Comparison of ENCODE assay signal across 13 mouse cellular contexts in genomic region chr19:56326243-56326855, GRCm38 (mm10). TPM values are rescaled to one million over a fixed set of nuclear protein-coding genes. Genes with fewer than 3 reads are reported as not detected.
DNase-seq lines count a peak whose midpoint lies in the region; ATAC-seq lines count a peak whose summit lies in the region.
"Had no signal": no experiment of that assay in that cellular context is flagged by ENCODE, and none has a peak within 500 bp of the region (broad histone marks: within the 10 kb centered on the region; RNA-seq: fewer than 3 reads in every experiment).

No protein-coding gene starts in this region.

- H3K4me2 ChIP-seq in intestine, embryonic 14.5 days (ENCODE audit: low read length), result peak overlapping the region; percentile 13; the same call in 1 of the 2 replicates
- H3K4me2 ChIP-seq in intestine, embryonic 16.5 days (ENCODE audit: low read depth, low read length), result no peak overlapping the region
- H3K4me2 ChIP-seq in forebrain, embryonic 11.5 days (ENCODE audit: low read depth, low read length, severe bottlenecking), result no peak overlapping the region
- H3K4me2 ChIP-seq in neural tube, embryonic 13.5 days, result no peak overlapping the region

- no peak overlapping the region for H3K9ac ChIP-seq in intestine, embryonic 14.5 days (ENCODE audit: low read length)
- H3K9ac ChIP-seq in intestine, embryonic 16.5 days (ENCODE audit: low read depth, low read length), result no peak overlapping the region
- peak overlapping the region; percentile 37; the same call in 1 of the 2 replicates for H3K9ac ChIP-seq in forebrain, embryonic 11.5 days (ENCODE audit: low read length)
- H3K9ac ChIP-seq in neural tube, embryonic 13.5 days, result peak overlapping the region; percentile 34; the same call in 1 of the 2 replicates

- H3K36me3 ChIP-seq in intestine, embryonic 14.5 days (ENCODE audit: control insufficient read depth, insufficient read depth, low read length), result no peaks in the 10 kb centered on the region
- no peaks in the 10 kb centered on the region for H3K36me3 ChIP-seq in intestine, embryonic 16.5 days (ENCODE audit: control insufficient read depth, insufficient read depth, low read length)
- H3K36me3 ChIP-seq in forebrain, embryonic 11.5 days (ENCODE audit: control insufficient read depth, insufficient read depth, low read length), result no peaks in the 10 kb centered on the region
- no peaks in the 10 kb centered on the region for H3K36me3 ChIP-seq in limb, embryonic 10.5 days
- no peaks in the 10 kb centered on the region for H3K36me3 ChIP-seq in neural tube, embryonic 13.5 days

- WGBS in intestine, embryonic 14.5 days, result 63% methylated on average over 21 of the region's 21 CpGs
- WGBS in intestine, embryonic 16.5 days, result 67% methylated on average over 21 of the region's 21 CpGs
- WGBS in forebrain, embryonic 11.5 days, result 45% methylated on average over 21 of the region's 21 CpGs
- 80% methylated on average over 21 of the region's 21 CpGs for WGBS in limb, embryonic 10.5 days
- WGBS in neural tube, embryonic 13.5 days, result 45% methylated on average over 21 of the region's 21 CpGs

- no peak overlapping the region for H3K27ac ChIP-seq in intestine, embryonic 14.5 days (ENCODE audit: low read depth)
- no peak overlapping the region for H3K27ac ChIP-seq in intestine, embryonic 16.5 days (ENCODE audit: low read length)
- H3K27ac ChIP-seq in forebrain, embryonic 11.5 days (ENCODE audit: low read depth, low read length), result no peak overlapping the region
- 0 out of 2 replicates have a peak overlapping the region, but pooled peaks have one; percentile 38 for H3K27ac ChIP-seq in limb, embryonic 10.5 days
- no peak overlapping the region for H3K27ac ChIP-seq in neural tube, embryonic 13.5 days (replicated peaks)

- no peak for ATAC-seq in intestine, embryonic 14.5 days (replicated peaks; ENCODE audit: low FRiP score, low TSS enrichment, low read depth)
- ATAC-seq in intestine, embryonic 16.5 days, result no peak
- ATAC-seq in forebrain, embryonic 11.5 days (replicated peaks; ENCODE audit: low FRiP score), result 0 out of 2 replicates have a peak, but pooled peaks have one; percentile 60
- ATAC-seq in neural tube, embryonic 13.5 days (ENCODE audit: low read depth), result no peak
- no peak for ATAC-seq in megakaryocyte progenitor cell, adult 5-6 weeks (replicated peaks; ENCODE audit: poor library complexity)

- no peaks in the 10 kb centered on the region for H3K9me3 ChIP-seq in intestine, embryonic 14.5 days (ENCODE audit: control insufficient read depth, low read length)
- no peaks in the 10 kb centered on the region for H3K9me3 ChIP-seq in intestine, embryonic 16.5 days (ENCODE audit: control insufficient read depth, low read length)
- H3K9me3 ChIP-seq in forebrain, embryonic 11.5 days (ENCODE audit: control insufficient read depth, low read length), result no peaks in the 10 kb centered on the region
- H3K9me3 ChIP-seq in limb, embryonic 10.5 days (replicated peaks), result no peaks in the 10 kb centered on the region
- H3K9me3 ChIP-seq in neural tube, embryonic 13.5 days, result no peaks in the 10 kb centered on the region

- H3K27me3 ChIP-seq in intestine, embryonic 14.5 days (replicated peaks; ENCODE audit: control insufficient read depth, insufficient read depth, low read length), result no peaks in the 10 kb centered on the region
- H3K27me3 ChIP-seq in intestine, embryonic 16.5 days (replicated peaks; ENCODE audit: control insufficient read depth, insufficient read depth, low read length), result no peaks in the 10 kb centered on the region
- H3K27me3 ChIP-seq in forebrain, embryonic 11.5 days (ENCODE audit: control insufficient read depth, insufficient read depth, low read length), result no peaks in the 10 kb centered on the region
- 0 out of 2 replicates have a peak, but pooled peaks cover 5% of the 10 kb centered on the region for H3K27me3 ChIP-seq in limb, embryonic 10.5 days (ENCODE audit: low read depth, poor library complexity, severe bottlenecking)
- H3K27me3 ChIP-seq in neural tube, embryonic 13.5 days, result no peaks in the 10 kb centered on the region

- no peak for DNase-seq in intestine, embryonic 14.5 days (ENCODE audit: low spot score)
- peak; percentile 62 for DNase-seq in forebrain, embryonic 11.5 days (ENCODE audit: low spot score)
- DNase-seq in limb, embryonic 10.5 days (ENCODE audit: low spot score), result no peak
- DNase-seq in thymus, adult 18-20 months, result no peak
- DNase-seq in gastrocnemius, postnatal 14 days, result no peak
- DNase-seq: cerebellum, postnatal 36 days; gastrocnemius, postnatal 10 days; kidney, adult 9 months; liver; thymus, postnatal 36 days had no signal

- peaks cover 5% of the 10 kb centered on the region for H3K4me1 ChIP-seq in intestine, embryonic 14.5 days (replicated peaks; ENCODE audit: control insufficient read depth, insufficient read depth, low read length)
- peaks cover 6% of the 10 kb centered on the region; the same call in 1 of the 2 replicates for H3K4me1 ChIP-seq in intestine, embryonic 16.5 days (ENCODE audit: control insufficient read depth, insufficient read depth, low read length)
- H3K4me1 ChIP-seq in forebrain, embryonic 11.5 days (replicated peaks; ENCODE audit: control insufficient read depth, insufficient read depth, low read length), result peaks cover 8% of the 10 kb centered on the region; the same call in 1 of the 2 replicates
- H3K4me1 ChIP-seq in limb, embryonic 10.5 days, result peaks cover 20% of the 10 kb centered on the region
- H3K4me1 ChIP-seq in neural tube, embryonic 13.5 days (replicated peaks), result peaks cover 18% of the 10 kb centered on the region

- intact Hi-C loops in gastrocnemius, postnatal 14 days (cut with DNase I; ENCODE audit: low total_unique reads), result no loop called here

- no peak overlapping the region for H3K4me3 ChIP-seq in intestine, embryonic 14.5 days (ENCODE audit: low read depth, low read length)
- no peak overlapping the region for H3K4me3 ChIP-seq in intestine, embryonic 16.5 days (ENCODE audit: low read length)
- no peak overlapping the region for H3K4me3 ChIP-seq in forebrain, embryonic 11.5 days (ENCODE audit: low read depth, low read length)
- no peak overlapping the region for H3K4me3 ChIP-seq in limb, embryonic 10.5 days
- no peak overlapping the region for H3K4me3 ChIP-seq in neural tube, embryonic 13.5 days

RNA-seq across cellular contexts. Expression of gene Habp2, which starts 39.4 kb away (rescaled TPM):
- polyA plus RNA-seq in intestine, embryonic 14.5 days (2014; fragmentation: Nextera tagmentation; extraction: Ambion mirVana), result 26.7 and 27.8 TPM in 2 replicates
- polyA plus RNA-seq in intestine, embryonic 16.5 days (2015; fragmentation: Nextera tagmentation; extraction: Ambion mirVana), result 10.1 and 12.7 TPM in 2 replicates
- not detected in 2 replicates for polyA plus RNA-seq in forebrain, embryonic 11.5 days (2014; fragmentation: Nextera tagmentation; extraction: Ambion mirVana)
- polyA plus RNA-seq in limb, embryonic 10.5 days (2016; fragmentation: Nextera tagmentation; extraction: Ambion mirVana), result 0.46 TPM in 1 of 2 replicates, not detected in the other
- 0.07 TPM in 1 of 2 replicates, not detected in the other for polyA plus RNA-seq in neural tube, embryonic 13.5 days (2015; fragmentation: Nextera tagmentation; extraction: Ambion mirVana)
- not detected in 2 replicates for total RNA-seq in megakaryocyte progenitor cell, adult 5-6 weeks (2015)
- total RNA-seq in megakaryocyte progenitor cell, adult 5-6 weeks (2017), result not detected in 2 replicates
- total RNA-seq in gastrocnemius, postnatal 14 days (2021), result not detected

Comparison
In these comparisons a context has a peak if more than half of its experiments do, and no peak if none do; other contexts are left out.
1. H3K9ac ChIP-seq: peak in forebrain, embryonic 11.5 days (single experiment) and neural tube, embryonic 13.5 days (single experiment); none in intestine, embryonic 14.5 days (single experiment) and intestine, embryonic 16.5 days (single experiment).